Mouse (Mus musculus): ENCODE data around the gene Grap2.

DNA sequence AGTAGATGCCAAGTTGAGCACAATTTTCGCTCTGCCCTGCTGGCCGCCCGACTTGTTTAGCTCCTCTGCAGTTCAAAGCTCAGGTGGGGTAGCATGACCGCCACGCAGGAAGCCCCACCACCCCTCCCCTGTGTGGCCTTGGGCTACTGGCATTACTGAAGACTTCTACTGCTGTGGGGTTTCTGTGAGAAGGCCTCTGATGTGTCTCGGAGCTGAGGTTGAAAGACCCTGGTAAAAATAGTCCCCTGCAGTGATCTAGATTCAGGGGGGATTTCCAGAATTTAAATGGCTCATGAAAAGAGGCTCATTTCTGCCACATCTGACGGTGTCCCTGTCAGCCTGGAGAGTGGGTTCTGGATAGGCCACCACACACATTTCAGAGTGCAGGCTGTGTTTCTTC, 30.1 kb downstream of the Grap2 start:
- TF ChIP-seq CTCF (IDR thresholded peaks at IDR 0.05; ENCODE audit: low read depth, low read length) (no peak), POLR2A (IDR thresholded peaks at IDR 0.05; ENCODE audit: extremely low read depth, insufficient read depth, low read length) (no peak)

All from liver, adult 2 months (tissue).